ENCODE assay signal across 8 mouse cellular contexts in the genomic region with DNA sequence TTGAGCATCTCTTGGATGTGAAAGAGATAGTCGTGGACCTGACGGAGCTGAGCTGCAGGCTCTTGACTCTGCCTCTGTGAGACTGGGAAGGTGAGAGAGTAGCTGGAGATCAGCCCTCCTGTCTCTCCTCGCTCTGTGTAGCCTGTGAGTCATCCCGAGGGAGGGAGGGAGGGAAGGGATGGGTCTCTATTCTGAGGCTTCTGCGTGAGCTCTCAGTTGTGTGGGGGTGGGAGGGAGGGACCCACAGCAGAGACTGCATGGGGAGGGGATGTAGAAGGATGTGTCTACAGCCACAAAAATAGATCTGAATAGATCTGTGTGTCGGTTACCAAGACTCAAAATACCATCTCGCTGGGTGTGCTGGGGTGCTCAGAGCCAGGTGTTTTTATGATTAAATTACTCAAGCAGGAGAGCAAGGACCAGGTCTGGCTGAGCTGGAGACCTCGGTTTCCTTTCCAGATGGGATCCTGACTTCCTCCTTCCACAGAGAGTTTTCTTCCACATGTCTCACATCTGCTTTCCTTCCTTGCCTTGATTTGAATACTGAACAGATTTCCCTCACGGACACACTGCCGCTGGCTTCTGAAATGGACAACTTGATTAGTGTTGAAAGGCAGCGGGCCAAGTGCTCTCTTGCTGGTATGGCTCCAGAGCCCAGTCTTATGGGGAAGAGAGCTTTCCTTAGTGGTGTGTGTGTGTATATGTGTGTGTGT.
A peak's percentile ranks its signal among the peaks of the same experiment; 100 is the strongest.
DNase-seq lines count a peak whose midpoint lies in the region; ATAC-seq and TF ChIP-seq lines count a peak whose summit lies in the region.

No protein-coding gene starts in this region.

- H3K4me1 ChIP-seq in kidney, embryonic 16.5 days (ENCODE audit: insufficient read depth, low read length) = peaks cover 7% of the 10 kb centered on the region; the same call in 1 of the 2 replicates
- peaks cover 16 to 18% of the 10 kb centered on the region in 2 experiments for H3K4me1 ChIP-seq in heart, embryonic 14.5 days (ENCODE audit: control insufficient read depth in 2 of 2, insufficient read depth in 2 of 2, low read length in 2 of 2)
- H3K4me1 ChIP-seq in liver, embryonic 11.5 days (replicated peaks; ENCODE audit: control insufficient read depth, insufficient read depth, low read length) = 0 out of 2 replicates have a peak, but pooled peaks cover 2% of the 10 kb centered on the region

- H3K27ac ChIP-seq in kidney, embryonic 16.5 days (ENCODE audit: low read length) = no peak overlapping the region
- H3K27ac ChIP-seq in heart, embryonic 14.5 days (replicated peaks in 1 of 2; ENCODE audit: control insufficient read depth in 1 of 2, insufficient read depth in 1 of 2, low read depth in 2 of 2, low read length in 2 of 2) = 0 out of 4 replicates have a peak overlapping the region, but pooled peaks of 1 of the 2 experiments have one; percentile 11
- H3K27ac ChIP-seq in liver, embryonic 11.5 days (ENCODE audit: low read depth, low read length) = no peak overlapping the region

- no peak overlapping the region for H3K4me2 ChIP-seq in kidney, embryonic 16.5 days (replicated peaks; ENCODE audit: low read depth, low read length)
- H3K4me2 ChIP-seq in heart, embryonic 14.5 days (ENCODE audit: low read length) = peak overlapping the region; percentile 22; the same call in 1 of the 2 replicates
- H3K4me2 ChIP-seq in liver, embryonic 11.5 days = no peak overlapping the region

- 42% methylated on average over 10 of the region's 11 CpGs for WGBS in kidney, embryonic 16.5 days
- WGBS in heart, embryonic 14.5 days = 16% methylated on average over 11 of the region's 11 CpGs
- 51% methylated on average over 11 of the region's 11 CpGs for WGBS in liver, embryonic 11.5 days

- H3K27me3 ChIP-seq in kidney, embryonic 16.5 days (ENCODE audit: insufficient read depth, low read length) = no peaks in the 10 kb centered on the region
- no peaks in the 10 kb centered on the region for H3K27me3 ChIP-seq in heart, embryonic 14.5 days (ENCODE audit: control insufficient read depth, insufficient read depth, low read length)
- no peaks in the 10 kb centered on the region for H3K27me3 ChIP-seq in liver, embryonic 11.5 days (replicated peaks; ENCODE audit: control insufficient read depth, insufficient read depth, low read length)

- DNase-seq in kidney, adult 9 months = no peak
- peak; percentile 51 for DNase-seq in brain, embryonic 14.5 days (ENCODE audit: low read depth)
- DNase-seq in lung, postnatal 14 days = peak; percentile 51
- no peak for DNase-seq in B cell, adult 2 months
- DNase-seq in urinary bladder, adult 2 months (ENCODE audit: low spot score) = no peak
- no peak for DNase-seq in liver, embryonic 11.5 days (ENCODE audit: low spot score)

- TF ChIP-seq POLR2A in brain, embryonic 14.5 days (IDR thresholded peaks at IDR 0.05; ENCODE audit: borderline replicate concordance, extremely low read depth, insufficient read depth, insufficient read length, poor library complexity, severe bottlenecking) = no peak

- no peaks in the 10 kb centered on the region for H3K36me3 ChIP-seq in kidney, embryonic 16.5 days (ENCODE audit: insufficient read depth, low read length)
- H3K36me3 ChIP-seq in heart, embryonic 14.5 days (ENCODE audit: control insufficient read depth, insufficient read depth, low read length) = no peaks in the 10 kb centered on the region
- H3K36me3 ChIP-seq in liver, embryonic 11.5 days (ENCODE audit: control insufficient read depth, insufficient read depth, low read length) = no peaks in the 10 kb centered on the region

- no peak overlapping the region for H3K4me3 ChIP-seq in kidney, embryonic 16.5 days (ENCODE audit: low read length)
- H3K4me3 ChIP-seq in heart, embryonic 14.5 days (ENCODE audit: control insufficient read depth in 1 of 2, insufficient read depth in 1 of 2, low read depth in 1 of 2, low read length in 2 of 2) = no peak overlapping the region
- H3K4me3 ChIP-seq in liver, embryonic 11.5 days (ENCODE audit: low read depth, low read length) = no peak overlapping the region

- H3K9me3 ChIP-seq in kidney, embryonic 16.5 days (ENCODE audit: low read length) = no peaks in the 10 kb centered on the region
- no peaks in the 10 kb centered on the region for H3K9me3 ChIP-seq in heart, embryonic 14.5 days (ENCODE audit: control insufficient read depth, low read length)
- H3K9me3 ChIP-seq in liver, embryonic 11.5 days (ENCODE audit: control insufficient read depth, low read length) = no peaks in the 10 kb centered on the region

- ATAC-seq in kidney, embryonic 16.5 days (ENCODE audit: low FRiP score, low TSS enrichment) = peak; percentile 57; the same call in 1 of the 2 replicates
- ATAC-seq in heart, embryonic 14.5 days (ENCODE audit: insufficient number of reproducible peaks, insufficient read depth, low FRiP score, low read depth) = no peak; the same call in 1 of the 2 replicates
- no peak for ATAC-seq in liver, embryonic 11.5 days (replicated peaks; ENCODE audit: low FRiP score)

- H3K9ac ChIP-seq in kidney, embryonic 16.5 days (replicated peaks; ENCODE audit: low read length) = no peak overlapping the region
- no peak overlapping the region for H3K9ac ChIP-seq in heart, embryonic 14.5 days (ENCODE audit: low read length)
- H3K9ac ChIP-seq in liver, embryonic 11.5 days (ENCODE audit: low read depth, low read length) = no peak overlapping the region

- no peak for TF ChIP-seq CTCF in brain, embryonic 14.5 days (IDR thresholded peaks at IDR 0.05; ENCODE audit: borderline replicate concordance, extremely low read depth, insufficient read depth, insufficient read length)

Comparison
In these comparisons a context has a peak if more than half of its experiments do, and no peak if none do; other contexts are left out.
1. DNase-seq: peak in brain, embryonic 14.5 days (single experiment) and lung, postnatal 14 days (single experiment); none in kidney, adult 9 months (single experiment), B cell, adult 2 months (0 of 2), urinary bladder, adult 2 months (single experiment) and liver, embryonic 11.5 days (single experiment).